Mouse (Mus musculus) forebrain, embryonic 16.5 days (tissue): ENCODE measurements around the gene Mia3. TPM values are rescaled to one million over a fixed set of nuclear protein-coding genes. Genes with fewer than 3 reads are reported as not detected.

Experiments
- ATAC-seq: fragments of 200-750 bp; cut with Nextera tagmentation; 2 replicates; pipeline ENCODE4 v1.8.0; 2017; ENCODE audit warnings: mild to moderate bottlenecking, moderate library complexity
- H3K27ac ChIP-seq: fragments of 300-500 bp; sonication (generic); 2 replicates; pipeline ENCODE4 v1.5.1; 2014; ENCODE audit warnings: low read length, control low read depth
- H3K27me3 ChIP-seq: fragments of 300-500 bp; sonication (generic); replicated peaks from 2 replicates; pipeline ENCODE4 v1.6.1; 2014; ENCODE audit warnings: low read length; ENCODE audit not compliant: control insufficient read depth, insufficient read depth
- H3K36me3 ChIP-seq: fragments of 300-500 bp; sonication (generic); 2 replicates; pipeline ENCODE4 v1.6.1; 2014; ENCODE audit not compliant: control insufficient read depth, insufficient read depth
- H3K4me1 ChIP-seq: fragments of 300-500 bp; sonication (generic); replicated peaks from 2 replicates; pipeline ENCODE4 v1.6.1; 2014; ENCODE audit warnings: low read length; ENCODE audit not compliant: control insufficient read depth, insufficient read depth
- H3K4me2 ChIP-seq: fragments of 300-500 bp; sonication (generic); 2 replicates; pipeline ENCODE4 v1.6.1; 2014; ENCODE audit warnings: mild to moderate bottlenecking, low read length, control low read depth
- H3K4me3 ChIP-seq: fragments of 300-500 bp; sonication (generic); replicated peaks from 2 replicates; pipeline ENCODE4 v1.5.1; 2014; ENCODE audit warnings: mild to moderate bottlenecking, low read length, control low read depth
- H3K9ac ChIP-seq: fragments of 300-500 bp; sonication (generic); replicated peaks from 2 replicates; pipeline ENCODE4 v1.6.1; 2014; ENCODE audit warnings: low read depth, low read length, control low read depth
- H3K9me3 ChIP-seq: fragments of 300-500 bp; sonication (generic); 2 replicates; pipeline ENCODE4 v1.6.1; 2016; ENCODE audit warnings: low read length; ENCODE audit not compliant: control insufficient read depth
- WGBS: fragments of 180-500 bp; shearing (Covaris S2); extraction: QIAGEN DNeasy Blood & Tissue Kit; methylation state at CpG from one replicate; pipeline ENCODE4 v1.1.7; 2014; 5-methylcytosine and 5-hydroxymethylcytosine counted together
- polyA plus RNA-seq: library from polyadenylated mRNA; unstranded; fragments of >200 nt; fragmentation: Nextera tagmentation; extraction: Ambion mirVana; gene quantifications from 2 replicates; pipeline ENCODE4 v1.2.1, GENCODE M21; 2015

The Mia3 gene
- polyA plus RNA-seq, 1 experiment from 2014 or later = 108 TPM

- Histone ChIP-seq H3K4me3 (no peak overlapping the region), H3K36me3 (no peaks in the 10 kb centered on the region), H3K4me2 (no peak overlapping the region), H3K4me1 (no peaks in the 10 kb centered on the region), H3K27ac (no peak overlapping the region), H3K9ac (no peak overlapping the region), H3K27me3 (peaks cover 1% of the 10 kb centered on the region; the same call in 1 of the 2 replicates), H3K9me3 (peaks cover 4% of the 10 kb centered on the region; the same call in 1 of the 2 replicates)
- no peak for ATAC-seq
- 91% methylated on average over 10 of the region's 10 CpGs for WGBS
Measured at GRCm38 (mm10) chr1:183378321-183378941, 9.1 kb upstream of the Mia3 start.

GRCm38 (mm10) chr1:183377045-183377444 is 7.7 kb upstream of the Mia3 start:
- Histone ChIP-seq H3K9me3 (peaks cover 4% of the 10 kb centered on the region; the same call in 1 of the 2 replicates), H3K27ac (no peak overlapping the region), H3K27me3 (no peaks in the 10 kb centered on the region; the same call in 1 of the 2 replicates), H3K4me3 (no peak overlapping the region), H3K9ac (no peak overlapping the region), H3K4me2 (no peak overlapping the region), H3K4me1 (no peaks in the 10 kb centered on the region), H3K36me3 (no peaks in the 10 kb centered on the region)
- 84% methylated on average over 4 of the region's 4 CpGs for WGBS
- no peak for ATAC-seq

- no peak overlapping the region for H3K27ac ChIP-seq
- no peaks in the 10 kb centered on the region; the same call in 1 of the 2 replicates for H3K27me3 ChIP-seq
- ATAC-seq = no peak
- no peak overlapping the region for H3K9ac ChIP-seq
- peaks cover 4% of the 10 kb centered on the region; the same call in 1 of the 2 replicates for H3K9me3 ChIP-seq
- H3K4me1 ChIP-seq = peaks cover 5% of the 10 kb centered on the region
- 74% methylated on average over 5 of the region's 5 CpGs for WGBS
- H3K36me3 ChIP-seq = no peaks in the 10 kb centered on the region
- H3K4me2 ChIP-seq = no peak overlapping the region
- no peak overlapping the region for H3K4me3 ChIP-seq
Measured at GRCm38 (mm10) chr1:183374728-183375127, 5.4 kb upstream of the Mia3 start.

GRCm38 (mm10) chr1:183368601-183369400 is 552 bp downstream of the Mia3 start:
- H3K9ac ChIP-seq = peak overlapping the region; percentile 84
- ATAC-seq = peak; percentile 67
- peak overlapping the region; percentile 86 for H3K4me3 ChIP-seq
- peaks cover 5% of the 10 kb centered on the region; the same call in 1 of the 2 replicates for H3K36me3 ChIP-seq
- H3K4me1 ChIP-seq = peaks cover 17% of the 10 kb centered on the region
- peak overlapping the region; percentile 72; the same call in 1 of the 2 replicates for H3K27ac ChIP-seq
- peak overlapping the region; percentile 98 for H3K4me2 ChIP-seq
- H3K9me3 ChIP-seq = no peaks in the 10 kb centered on the region
- no peaks in the 10 kb centered on the region for H3K27me3 ChIP-seq
- WGBS = 1% methylated on average over 54 of the region's 56 CpGs

GRCm38 (mm10) chr1:183366361-183366760 is 3.0 kb downstream of the Mia3 start:
- peaks cover 10% of the 10 kb centered on the region for H3K36me3 ChIP-seq
- H3K9ac ChIP-seq = no peak overlapping the region
- no peaks in the 10 kb centered on the region for H3K27me3 ChIP-seq
- H3K27ac ChIP-seq = no peak overlapping the region
- ATAC-seq = no peak
- H3K4me2 ChIP-seq = no peak overlapping the region
- no peak overlapping the region for H3K4me3 ChIP-seq
- H3K4me1 ChIP-seq = peaks cover 17% of the 10 kb centered on the region
- no peaks in the 10 kb centered on the region for H3K9me3 ChIP-seq
- 86% methylated on average over 5 of the region's 5 CpGs for WGBS

- peaks cover 10% of the 10 kb centered on the region for H3K36me3 ChIP-seq
- WGBS = 95% methylated on average over 5 of the region's 5 CpGs
- no peak overlapping the region for H3K9ac ChIP-seq
- no peaks in the 10 kb centered on the region for H3K9me3 ChIP-seq
- H3K27ac ChIP-seq = no peak overlapping the region
- no peak for ATAC-seq
- peaks cover 9% of the 10 kb centered on the region for H3K4me1 ChIP-seq
- H3K4me3 ChIP-seq = no peak overlapping the region
- H3K27me3 ChIP-seq = no peaks in the 10 kb centered on the region
- H3K4me2 ChIP-seq = no peak overlapping the region
Measured at GRCm38 (mm10) chr1:183363577-183363867, 5.8 kb downstream of the Mia3 start.

GRCm38 (mm10) chr1:183362729-183363576 is 6.4 kb downstream of the Mia3 start:
- Histone ChIP-seq H3K4me3 (no peak overlapping the region), H3K36me3 (peaks cover 12% of the 10 kb centered on the region)
- WGBS = 92% methylated on average over 14 of the region's 14 CpGs

GRCm38 (mm10) chr1:183362301-183362700 is 7.1 kb downstream of the Mia3 start:
- no peak for ATAC-seq

More at GRCm38 (mm10) chr1:183362729-183363576, 6.4 kb downstream of the Mia3 start:
- no peak overlapping the region for H3K9ac ChIP-seq
- H3K4me2 ChIP-seq = no peak overlapping the region
- no peak for ATAC-seq
- H3K27me3 ChIP-seq = no peaks in the 10 kb centered on the region
- H3K9me3 ChIP-seq = no peaks in the 10 kb centered on the region
- peaks cover 5% of the 10 kb centered on the region for H3K4me1 ChIP-seq
- H3K27ac ChIP-seq = no peak overlapping the region

GRCm38 (mm10) chr1:183358901-183359300 is 10.5 kb downstream of the Mia3 start:
- no peak for ATAC-seq
- Histone ChIP-seq H3K9me3 (no peaks in the 10 kb centered on the region), H3K36me3 (peaks cover 12% of the 10 kb centered on the region), H3K27ac (no peak overlapping the region), H3K4me2 (no peak overlapping the region), H3K4me1 (no peaks in the 10 kb centered on the region), H3K27me3 (no peaks in the 10 kb centered on the region), H3K4me3 (no peak overlapping the region), H3K9ac (no peak overlapping the region)
- 92% methylated on average over 3 of the region's 3 CpGs for WGBS

More at GRCm38 (mm10) chr1:183362301-183362700, 7.1 kb downstream of the Mia3 start:
- H3K27ac ChIP-seq = no peak overlapping the region
- no peaks in the 10 kb centered on the region for H3K27me3 ChIP-seq
- H3K4me3 ChIP-seq = no peak overlapping the region
- peaks cover 12% of the 10 kb centered on the region for H3K36me3 ChIP-seq
- no peaks in the 10 kb centered on the region for H3K9me3 ChIP-seq
- WGBS = 94% methylated on average over 5 of the region's 5 CpGs
- no peak overlapping the region for H3K9ac ChIP-seq
- H3K4me2 ChIP-seq = no peak overlapping the region
- H3K4me1 ChIP-seq = no peaks in the 10 kb centered on the region
